8 mouse cellular contexts compared by ENCODE assay signal in the genomic region with DNA sequence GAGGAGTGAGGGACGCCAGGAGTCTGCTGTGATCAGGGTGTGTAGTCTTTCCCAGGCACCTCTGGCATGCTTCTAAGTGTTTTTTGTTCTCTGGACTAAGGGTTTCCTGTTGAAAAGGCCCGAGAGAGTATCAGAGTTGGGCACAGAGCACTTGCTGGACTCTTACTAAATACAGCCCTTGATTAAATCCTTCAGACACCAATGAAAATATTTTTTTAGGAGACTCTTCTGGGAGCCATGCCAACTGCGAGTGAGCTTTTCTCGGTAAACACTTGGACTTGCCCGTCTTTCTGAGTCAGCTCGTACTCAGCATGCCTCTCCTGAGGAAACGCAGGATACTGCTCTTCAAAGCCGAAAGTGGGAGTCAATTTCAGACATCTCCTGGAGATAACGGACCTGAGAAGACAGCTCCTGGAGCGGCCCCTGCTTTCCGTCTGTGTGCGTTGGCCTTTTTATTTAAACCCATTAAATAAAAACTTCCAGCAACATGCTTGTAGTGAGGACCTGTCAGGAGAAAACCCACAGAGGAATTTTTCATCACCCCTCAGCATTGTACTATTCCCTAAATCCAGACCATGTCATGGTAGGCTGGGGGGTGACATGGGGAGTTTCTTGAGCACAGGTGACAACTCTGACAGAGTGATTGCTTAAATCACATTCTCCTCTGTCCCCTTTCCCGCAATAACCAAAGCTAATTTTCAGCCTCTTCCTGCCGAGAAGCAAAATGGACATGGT.
DNase-seq lines count a peak whose midpoint lies in the region; ATAC-seq and TF ChIP-seq lines count a peak whose summit lies in the region.

No protein-coding gene starts in this region.

- H3K4me1 ChIP-seq in stomach, postnatal 0 days (replicated peaks; ENCODE audit: control insufficient read depth, insufficient read depth) = 0 out of 2 replicates have a peak, but pooled peaks cover 2% of the 10 kb centered on the region

- ATAC-seq in stomach, postnatal 0 days (ENCODE audit: low FRiP score, low TSS enrichment) = peak; percentile 56; the same call in 1 of the 2 replicates
- no peak for ATAC-seq in megakaryocyte progenitor cell, adult 5-6 weeks (replicated peaks; ENCODE audit: poor library complexity)
- ATAC-seq in CD4-positive, CD25-positive, alpha-beta regulatory T cell, adult 4 months = no peak

- no peaks in the 10 kb centered on the region for H3K36me3 ChIP-seq in stomach, postnatal 0 days (ENCODE audit: control insufficient read depth, insufficient read depth, low read length)

- TF ChIP-seq CTCF in brain, embryonic 14.5 days (IDR thresholded peaks at IDR 0.05; ENCODE audit: borderline replicate concordance, extremely low read depth, insufficient read depth, insufficient read length) = no peak
- TF ChIP-seq CTCF in stomach, postnatal 0 days (IDR thresholded peaks at IDR 0.05; ENCODE audit: low read depth) = no peak

- H3K9ac ChIP-seq in stomach, postnatal 0 days (ENCODE audit: low read length) = no peak overlapping the region

- peak; percentile 95 for DNase-seq in adipocyte (ENCODE audit: low spot score)
- DNase-seq in brain, embryonic 14.5 days (ENCODE audit: low read depth) = peak; percentile 59
- peak; percentile 88 to 92 for DNase-seq in heart, adult 18-20 months
- peak; percentile 79 to 80 for DNase-seq in kidney, postnatal 25 days
- peak; percentile 88 to 91 for DNase-seq in lung, adult 18-20 months
- peak; percentile 48 for DNase-seq in stomach, postnatal 0 days (ENCODE audit: low spot score)

- WGBS in stomach, postnatal 0 days = 22% methylated on average over 14 of the region's 14 CpGs

- no peak for TF ChIP-seq EP300 in stomach, postnatal 0 days (optimal IDR thresholded peaks at IDR 0.05)

- TF ChIP-seq POLR2A in brain, embryonic 14.5 days (IDR thresholded peaks at IDR 0.05; ENCODE audit: borderline replicate concordance, extremely low read depth, insufficient read depth, insufficient read length, poor library complexity, severe bottlenecking) = no peak

- no peaks in the 10 kb centered on the region for H3K9me3 ChIP-seq in stomach, postnatal 0 days (ENCODE audit: control insufficient read depth, low read length)

- H3K4me3 ChIP-seq in stomach, postnatal 0 days (ENCODE audit: low read depth, low read length) = no peak overlapping the region

- H3K27me3 ChIP-seq in stomach, postnatal 0 days (ENCODE audit: control insufficient read depth, insufficient read depth, low read length) = no peaks in the 10 kb centered on the region

- no peak overlapping the region for H3K4me2 ChIP-seq in stomach, postnatal 0 days (replicated peaks; ENCODE audit: low read depth)

- peak overlapping the region; percentile 25 for H3K27ac ChIP-seq in stomach, postnatal 0 days (replicated peaks)
